Mouse (Mus musculus) midbrain, embryonic 12.5 days (tissue): ENCODE data around the gene Pnmal2. TPM values are rescaled to one million over a fixed set of nuclear protein-coding genes. Genes with fewer than 3 reads are reported as not detected.

Source experiments
- ATAC-seq: fragments of 200-750 bp; cut with Nextera tagmentation; 2 replicates; pipeline ENCODE4 v1.8.0; 2017; ENCODE audit warnings: low read depth, moderate TSS enrichment, moderate library complexity; ENCODE audit not compliant: low FRiP score
- H3K27ac ChIP-seq: fragments of 300-500 bp; sonication (generic); replicated peaks from 2 replicates; pipeline ENCODE4 v1.5.1; 2016; ENCODE audit warnings: mild to moderate bottlenecking
- H3K27me3 ChIP-seq: fragments of 300-500 bp; sonication (generic); 2 replicates; pipeline ENCODE4 v1.6.1; 2016; ENCODE audit warnings: mild to moderate bottlenecking
- H3K36me3 ChIP-seq: fragments of 300-500 bp; sonication (generic); 2 replicates; pipeline ENCODE4 v1.6.1; 2016
- H3K4me1 ChIP-seq: fragments of 300-500 bp; sonication (generic); 2 replicates; pipeline ENCODE4 v1.6.1; 2016
- H3K4me2 ChIP-seq: fragments of 300-500 bp; sonication (generic); replicated peaks from 2 replicates; pipeline ENCODE4 v1.6.1; 2016; ENCODE audit warnings: mild to moderate bottlenecking, moderate library complexity
- H3K4me3 ChIP-seq: fragments of 300-500 bp; sonication (generic); 2 replicates; pipeline ENCODE4 v1.5.1; 2016; ENCODE audit warnings: mild to moderate bottlenecking
- H3K9ac ChIP-seq: fragments of 300-500 bp; sonication (generic); replicated peaks from 2 replicates; pipeline ENCODE4 v1.6.1; 2016; ENCODE audit warnings: mild to moderate bottlenecking, moderate library complexity
- H3K9me3 ChIP-seq: fragments of 300-500 bp; sonication (generic); 2 replicates; pipeline ENCODE4 v1.6.1; 2016; ENCODE audit warnings: mild to moderate bottlenecking
- WGBS: fragments of 180-500 bp; shearing (Covaris S2); methylation state at CpG from one replicate; pipeline ENCODE4 v1.1.7; 2016; 5-methylcytosine and 5-hydroxymethylcytosine counted together
- polyA plus RNA-seq: library from polyadenylated mRNA; unstranded; fragments of >200 nt; fragmentation: Nextera tagmentation; extraction: Ambion mirVana; gene quantifications from 2 replicates; pipeline ENCODE4 v1.2.1, GENCODE M21; 2016

Gene Pnmal2
- polyA plus RNA-seq, 1 experiment from 2014 or later: 49.3 TPM

DNA sequence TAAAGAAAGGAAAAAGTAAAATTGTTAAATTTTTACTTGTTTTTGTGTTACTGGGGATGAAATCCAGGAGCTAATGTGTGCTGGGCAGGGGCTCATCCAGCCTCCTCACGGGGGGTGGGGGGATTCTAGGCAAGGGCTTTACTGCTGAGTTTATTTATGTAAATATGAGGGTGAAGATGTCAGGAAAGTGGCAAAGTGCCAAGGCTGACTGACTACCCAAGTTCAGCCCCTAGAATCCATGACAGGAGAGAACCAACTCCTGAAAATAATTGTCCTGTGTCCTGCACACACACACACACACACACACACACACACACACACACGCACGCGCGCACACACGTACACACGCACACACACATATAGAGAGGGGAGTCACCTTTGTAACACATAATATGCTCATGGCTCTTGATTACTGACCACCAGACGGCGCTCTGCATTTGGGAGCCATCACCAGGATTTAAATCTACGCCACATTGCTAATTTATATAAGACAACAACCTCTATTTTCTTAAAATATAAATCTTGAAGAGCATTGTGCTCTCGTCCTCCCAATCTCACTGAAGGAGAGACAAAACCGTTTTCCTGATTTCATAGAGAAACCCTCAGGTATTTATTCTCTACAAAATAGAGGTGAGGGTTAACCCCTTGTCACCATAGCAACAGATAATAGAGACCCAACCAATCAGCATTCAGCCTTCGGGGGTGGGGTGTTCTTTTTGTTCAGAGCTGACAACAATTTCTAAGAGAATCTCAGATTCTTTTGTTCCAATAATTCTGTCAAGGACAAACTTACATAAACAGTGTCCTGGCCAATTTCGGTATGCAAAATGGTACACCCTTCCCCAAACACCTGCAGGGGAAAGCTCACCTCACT lies 11.5 kb upstream of the Pnmal2 start:
- Histone ChIP-seq H3K9me3 (no peaks in the 10 kb centered on the region), H3K4me2 (no peak overlapping the region), H3K27me3 (no peaks in the 10 kb centered on the region), H3K9ac (no peak overlapping the region), H3K4me3 (no peak overlapping the region), H3K36me3 (no peaks in the 10 kb centered on the region), H3K4me1 (peaks cover 16% of the 10 kb centered on the region), H3K27ac (peak overlapping the region; percentile 54; the same call in 1 of the 2 replicates)
- 39% methylated on average over 14 of the region's 14 CpGs for WGBS
- ATAC-seq: peak; percentile 39; the same call in 1 of the 2 replicates

DNA sequence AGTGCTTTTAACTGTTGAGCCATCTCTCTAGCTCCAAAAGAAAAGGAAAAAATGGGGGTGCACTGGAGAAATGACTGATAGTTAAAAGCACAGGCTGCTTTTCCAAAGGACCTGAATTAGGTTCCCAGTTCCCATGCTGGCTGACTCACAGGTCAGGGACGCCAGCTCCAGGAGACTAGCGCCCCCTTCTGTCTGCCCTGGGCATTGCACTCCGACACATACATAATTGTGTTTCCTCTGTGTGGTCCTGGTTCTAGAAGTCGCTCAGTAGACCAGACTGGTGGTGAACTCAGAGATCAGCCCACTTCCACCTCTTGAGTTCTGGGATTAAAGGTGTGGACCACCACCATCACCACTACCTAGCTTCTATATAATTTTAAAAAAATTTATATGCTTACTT lies 7.2 kb upstream of the Pnmal2 start:
- 55% methylated on average over 4 of the region's 4 CpGs for WGBS
- H3K27ac ChIP-seq: no peak overlapping the region
- no peaks in the 10 kb centered on the region for H3K36me3 ChIP-seq
- H3K27me3 ChIP-seq: no peaks in the 10 kb centered on the region
- ATAC-seq: no peak
- no peak overlapping the region for H3K4me3 ChIP-seq
- no peaks in the 10 kb centered on the region for H3K9me3 ChIP-seq
- no peak overlapping the region for H3K4me2 ChIP-seq
- H3K4me1 ChIP-seq: peaks cover 36% of the 10 kb centered on the region
- H3K9ac ChIP-seq: no peak overlapping the region

GRCm38 (mm10) chr7:16938117-16938791 lies 6.2 kb upstream of the Pnmal2 start:
- peak; percentile 85 for ATAC-seq
- no peak overlapping the region for H3K4me3 ChIP-seq
- H3K4me2 ChIP-seq: peak overlapping the region; percentile 19
- H3K27me3 ChIP-seq: no peaks in the 10 kb centered on the region
- H3K9ac ChIP-seq: no peak overlapping the region
- H3K27ac ChIP-seq: peak overlapping the region; percentile 80
- H3K4me1 ChIP-seq: peaks cover 31% of the 10 kb centered on the region
- 70% methylated on average over 17 of the region's 17 CpGs for WGBS
- H3K9me3 ChIP-seq: no peaks in the 10 kb centered on the region
- H3K36me3 ChIP-seq: no peaks in the 10 kb centered on the region

DNA sequence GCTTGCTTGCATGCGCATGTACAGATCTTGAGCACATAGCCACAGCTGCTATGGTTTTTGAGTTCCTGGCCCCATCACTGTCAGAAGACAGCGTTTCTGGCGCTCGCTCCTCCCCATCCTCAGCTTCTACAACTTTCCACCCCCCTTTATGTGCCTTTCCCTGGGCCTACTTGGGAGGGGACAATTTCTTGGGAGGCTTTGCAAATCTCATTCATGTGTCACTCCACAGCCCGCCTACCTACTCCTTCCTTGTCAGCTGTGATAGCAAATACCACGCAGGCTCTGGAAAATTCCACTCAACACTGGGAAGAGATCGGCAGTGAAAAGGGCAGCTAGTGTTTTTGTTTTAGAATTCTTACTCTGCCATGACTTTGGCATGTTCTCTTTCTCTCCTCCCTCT lies 4.2 kb upstream of the Pnmal2 start:
- 47% methylated on average over 7 of the region's 7 CpGs for WGBS
- no peak for ATAC-seq
- Histone ChIP-seq H3K9ac (no peak overlapping the region), H3K4me2 (no peak overlapping the region), H3K36me3 (no peaks in the 10 kb centered on the region), H3K27ac (peak overlapping the region; percentile 56; the same call in 1 of the 2 replicates), H3K9me3 (no peaks in the 10 kb centered on the region), H3K27me3 (peaks cover 5% of the 10 kb centered on the region), H3K4me1 (peaks cover 42% of the 10 kb centered on the region), H3K4me3 (no peak overlapping the region)

DNA sequence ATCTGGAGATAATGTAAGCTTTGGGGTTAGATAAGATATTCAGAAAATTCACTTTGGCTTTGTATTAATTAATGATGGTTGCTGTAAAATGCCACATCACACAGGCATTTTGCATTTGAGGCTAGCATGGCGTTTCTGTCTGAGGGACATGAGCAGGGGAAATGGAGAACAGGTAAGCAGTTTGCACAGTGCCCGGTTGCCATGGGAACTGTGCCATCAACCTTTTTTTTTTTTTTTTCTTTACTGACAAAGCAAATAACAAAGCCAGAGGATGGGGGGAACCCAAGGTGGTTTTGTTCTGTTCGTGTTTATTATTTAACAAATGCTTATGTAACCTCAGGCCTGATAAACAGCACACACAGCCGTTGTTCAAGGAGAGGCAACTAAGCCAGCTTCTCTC lies 1.6 kb upstream of the Pnmal2 start:
- H3K27ac ChIP-seq: peak overlapping the region; percentile 84
- no peak overlapping the region for H3K9ac ChIP-seq
- no peak for ATAC-seq
- H3K4me1 ChIP-seq: peaks cover 67% of the 10 kb centered on the region
- H3K4me3 ChIP-seq: no peak overlapping the region
- no peak overlapping the region for H3K4me2 ChIP-seq
- WGBS: 57% methylated on average over 4 of the region's 4 CpGs
- H3K36me3 ChIP-seq: no peaks in the 10 kb centered on the region
- peaks cover 31% of the 10 kb centered on the region for H3K27me3 ChIP-seq
- H3K9me3 ChIP-seq: no peaks in the 10 kb centered on the region

DNA sequence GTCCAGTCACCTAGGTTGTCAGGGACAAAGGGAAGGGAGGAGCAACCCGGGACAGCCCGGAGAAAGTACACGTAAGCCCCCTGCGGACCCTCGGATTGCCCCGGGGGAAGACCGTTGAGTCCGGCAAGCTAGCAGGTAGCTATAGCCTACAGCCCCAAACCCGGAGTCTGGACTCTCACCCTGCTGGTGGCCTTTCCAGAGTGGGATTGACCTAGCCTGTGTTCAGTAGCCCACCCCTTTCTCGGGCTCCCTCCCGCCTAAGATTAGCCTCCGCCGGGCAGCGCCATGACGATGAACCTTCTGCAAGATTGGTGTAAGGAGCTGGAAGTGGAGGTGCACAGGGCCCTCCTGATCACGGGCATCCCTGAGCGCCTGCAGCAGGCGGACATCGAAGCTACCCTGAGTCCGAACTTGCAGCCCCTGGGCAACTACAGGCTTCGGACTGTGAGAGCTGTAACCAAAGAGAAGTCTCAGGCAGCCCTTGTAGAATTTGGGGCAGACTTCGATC lies 380 bp downstream of the Pnmal2 start:
- Histone ChIP-seq H3K27me3 (peaks cover 50% of the 10 kb centered on the region), H3K4me3 (peak overlapping the region; percentile 65), H3K4me2 (peak overlapping the region; percentile 78), H3K36me3 (no peaks in the 10 kb centered on the region), H3K27ac (peak overlapping the region; percentile 84), H3K9me3 (no peaks in the 10 kb centered on the region), H3K9ac (peak overlapping the region; percentile 91), H3K4me1 (peaks cover 76% of the 10 kb centered on the region)
- 1% methylated on average over 22 of the region's 22 CpGs for WGBS
- peak; percentile 50 for ATAC-seq

- no peak for ATAC-seq
- H3K9me3 ChIP-seq: no peaks in the 10 kb centered on the region
- peak overlapping the region; percentile 84 for H3K27ac ChIP-seq
- no peaks in the 10 kb centered on the region for H3K36me3 ChIP-seq
- H3K9ac ChIP-seq: peak overlapping the region; percentile 91
- peaks cover 70% of the 10 kb centered on the region for H3K4me1 ChIP-seq
- H3K4me2 ChIP-seq: peak overlapping the region; percentile 78
- peaks cover 50% of the 10 kb centered on the region for H3K27me3 ChIP-seq
- WGBS: 12% methylated on average over 17 of the region's 17 CpGs
- H3K4me3 ChIP-seq: peak overlapping the region; percentile 65
Measured at GRCm38 (mm10) chr7:16945419-16945818, 937 bp downstream of the Pnmal2 start.

- Histone ChIP-seq H3K4me1 (peaks cover 69% of the 10 kb centered on the region), H3K4me3 (peak overlapping the region; percentile 65), H3K9me3 (no peaks in the 10 kb centered on the region), H3K4me2 (peak overlapping the region; percentile 78), H3K36me3 (no peaks in the 10 kb centered on the region), H3K27me3 (peaks cover 50% of the 10 kb centered on the region), H3K9ac (peak overlapping the region; percentile 91), H3K27ac (peak overlapping the region; percentile 84)
- ATAC-seq: no peak
- 3% methylated on average over 49 of the region's 53 CpGs for WGBS
Measured at GRCm38 (mm10) chr7:16946441-16947348, 2.2 kb downstream of the Pnmal2 start.

GRCm38 (mm10) chr7:16947349-16947895 lies 2.9 kb downstream of the Pnmal2 start:
- Histone ChIP-seq H3K4me2 (peak overlapping the region; percentile 78), H3K27me3 (peaks cover 50% of the 10 kb centered on the region), H3K27ac (peak overlapping the region; percentile 47), H3K9me3 (no peaks in the 10 kb centered on the region), H3K4me1 (peaks cover 69% of the 10 kb centered on the region), H3K9ac (peak overlapping the region; percentile 91), H3K4me3 (peak overlapping the region; percentile 65), H3K36me3 (no peaks in the 10 kb centered on the region)
- 16% methylated on average over 21 of the region's 22 CpGs for WGBS
- no peak for ATAC-seq

- peak overlapping the region; percentile 78 for H3K4me2 ChIP-seq
- peaks cover 50% of the 10 kb centered on the region for H3K27me3 ChIP-seq
- no peaks in the 10 kb centered on the region for H3K9me3 ChIP-seq
- peak overlapping the region; percentile 47; the same call in 1 of the 2 replicates for H3K27ac ChIP-seq
- no peaks in the 10 kb centered on the region for H3K36me3 ChIP-seq
- peak overlapping the region; percentile 91 for H3K9ac ChIP-seq
- peaks cover 68% of the 10 kb centered on the region for H3K4me1 ChIP-seq
- ATAC-seq: no peak
- H3K4me3 ChIP-seq: peak overlapping the region; percentile 65
- 1% methylated on average over 4 of the region's 4 CpGs for WGBS
Measured at GRCm38 (mm10) chr7:16947959-16948361, 3.5 kb downstream of the Pnmal2 start.

DNA sequence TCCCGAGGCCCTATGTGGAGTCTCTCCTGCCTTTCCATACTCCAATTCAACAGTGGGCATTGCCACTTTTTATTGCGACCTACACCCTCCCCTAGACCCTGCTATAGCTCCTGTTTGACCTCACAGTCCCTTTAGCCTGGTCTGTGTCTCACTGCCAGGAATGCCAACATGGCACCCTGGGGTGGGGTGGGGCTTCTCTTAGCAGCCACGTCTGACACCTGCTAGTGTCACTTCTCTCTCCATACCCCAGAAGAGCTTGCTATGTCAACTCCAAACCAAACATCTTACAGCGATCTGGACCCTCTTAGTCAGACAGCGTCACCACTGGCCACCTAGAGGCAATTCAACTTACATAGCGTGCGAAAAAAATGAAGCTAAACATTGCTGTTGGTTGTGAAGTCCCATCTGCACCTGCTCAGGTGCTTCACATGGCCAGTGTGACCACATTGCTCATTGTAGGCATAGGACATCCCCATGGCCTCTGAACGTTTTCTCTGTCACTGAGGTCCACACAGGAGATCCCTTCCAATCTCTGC lies 4.5 kb downstream of the Pnmal2 start:
- no peak overlapping the region for H3K27ac ChIP-seq

More for the DNA sequence above, 4.5 kb downstream of the Pnmal2 start:
- Histone ChIP-seq H3K9ac (peak overlapping the region; percentile 91), H3K36me3 (no peaks in the 10 kb centered on the region), H3K4me1 (peaks cover 58% of the 10 kb centered on the region), H3K4me2 (peak overlapping the region; percentile 78), H3K4me3 (peak overlapping the region; percentile 65), H3K9me3 (no peaks in the 10 kb centered on the region), H3K27me3 (peaks cover 50% of the 10 kb centered on the region)
- WGBS: 55% methylated on average over 8 of the region's 8 CpGs
- ATAC-seq: no peak
